Mouse (Mus musculus): ENCODE results near the gene Ddah1. TPM values are rescaled to one million over a fixed set of nuclear protein-coding genes. Genes with fewer than 3 reads are reported as not detected.

Gene Ddah1
- polyA plus RNA-seq, 1 experiment = 43.7 TPM

DNA sequence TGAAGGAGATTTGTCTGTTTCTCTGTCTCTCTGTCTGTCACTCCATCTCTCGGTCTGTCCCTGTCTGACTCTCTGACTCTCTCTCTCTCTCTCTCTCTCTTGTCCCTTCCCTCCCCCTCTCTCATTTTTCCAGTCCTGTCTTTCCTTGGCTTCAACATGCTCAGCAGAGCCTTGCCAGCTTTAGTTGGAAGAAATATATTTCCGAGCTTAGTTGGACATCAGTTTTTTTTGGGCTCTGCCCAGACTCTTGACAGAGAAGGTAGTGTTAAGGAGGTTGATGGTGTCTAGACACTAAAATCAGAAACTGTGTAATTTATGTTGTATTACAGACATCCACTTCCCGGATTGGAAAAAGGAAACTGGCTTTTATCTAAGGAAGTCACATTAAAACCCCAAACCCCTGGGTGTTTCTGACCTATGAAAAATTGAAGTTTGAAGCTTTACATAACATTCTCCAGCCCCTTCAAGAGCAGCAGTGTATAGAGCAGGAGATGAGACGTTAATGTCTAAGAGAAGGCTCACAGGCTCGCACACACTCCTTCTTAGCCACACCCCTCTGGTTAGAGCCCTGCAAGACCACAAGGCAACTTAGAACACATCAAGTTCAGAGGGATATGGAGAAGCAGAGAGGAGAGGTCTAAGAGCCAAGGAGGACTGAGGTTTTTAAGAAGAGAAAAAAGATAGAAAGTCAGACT, 21.0 kb downstream of the Ddah1 start:
- no peak for TF ChIP-seq EP300 (IDR thresholded peaks at IDR 0.05; ENCODE audit: insufficient read depth, low read depth, low read length)
- no peak for TF ChIP-seq POLR2A (IDR thresholded peaks at IDR 0.05; ENCODE audit: insufficient read depth, low read length)
- no peak overlapping the region for H3K27ac ChIP-seq (ENCODE audit: insufficient read depth, low read length)

DNA sequence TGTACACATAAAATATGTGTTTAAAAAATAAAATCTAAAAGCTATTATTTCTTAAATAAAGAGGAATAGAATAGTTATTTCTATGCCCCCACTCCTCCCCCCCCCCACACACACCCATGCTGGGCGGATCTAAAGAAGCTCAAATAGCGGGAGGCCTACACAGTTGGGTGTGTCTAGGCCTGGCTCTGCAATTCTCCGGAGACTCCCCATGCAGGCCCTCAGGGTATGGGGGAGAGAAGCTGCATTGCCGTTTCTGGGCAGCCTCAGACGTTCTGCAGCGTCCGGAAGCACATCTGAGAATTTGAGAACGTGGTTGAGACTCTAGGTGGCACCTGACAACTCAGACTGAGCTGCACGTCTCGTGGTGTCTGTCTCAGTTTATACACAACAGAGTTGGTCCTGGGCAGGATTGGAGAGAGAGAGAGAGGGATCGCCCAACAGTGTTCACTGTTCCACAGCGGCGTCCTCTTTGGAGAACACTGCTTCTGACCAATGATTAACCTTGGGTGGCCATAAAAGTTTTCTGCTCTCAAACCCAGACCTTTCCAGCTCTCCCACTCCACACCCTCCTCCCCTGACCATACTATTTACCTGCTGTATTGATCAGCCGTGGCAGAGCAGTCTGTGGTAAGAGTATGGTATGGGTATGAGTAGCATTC, 22.4 kb downstream of the Ddah1 start:
- Histone ChIP-seq H3K27me3 (ENCODE audit: control insufficient read depth, insufficient read depth, low read length, poor library complexity, severe bottlenecking) (no peaks in the 10 kb centered on the region), H3K27ac (ENCODE audit: insufficient read depth, low read length) (no peak overlapping the region), H3K9ac (ENCODE audit: low read depth, poor library complexity, severe bottlenecking) (no peak overlapping the region), H3K4me3 (ENCODE audit: low read depth, low read length) (peak overlapping the region; percentile 30; the same call in 1 of the 2 replicates), H3K4me1 (ENCODE audit: control insufficient read depth, insufficient read depth, low read length) (no peaks in the 10 kb centered on the region), H3K9me3 (replicated peaks; ENCODE audit: control insufficient read depth, insufficient read depth, low read length, poor library complexity, severe bottlenecking) (no peaks in the 10 kb centered on the region), H3K36me3 (ENCODE audit: control insufficient read depth, insufficient read depth, low read length, poor library complexity, severe bottlenecking) (no peaks in the 10 kb centered on the region)
- TF ChIP-seq CTCF (IDR thresholded peaks at IDR 0.05; ENCODE audit: low read depth, low read length) (no peak), EP300 (IDR thresholded peaks at IDR 0.05; ENCODE audit: insufficient read depth, low read depth, low read length) (peak; percentile 65; the same call in 1 of the 2 replicates)

More for the DNA sequence above, 21.0 kb downstream of the Ddah1 start:
- no peak overlapping the region for H3K4me3 ChIP-seq (ENCODE audit: low read depth, low read length)
- no peaks in the 10 kb centered on the region for H3K4me1 ChIP-seq (ENCODE audit: control insufficient read depth, insufficient read depth, low read length)
- H3K9me3 ChIP-seq (replicated peaks; ENCODE audit: control insufficient read depth, insufficient read depth, low read length, poor library complexity, severe bottlenecking) = no peaks in the 10 kb centered on the region
- H3K36me3 ChIP-seq (ENCODE audit: control insufficient read depth, insufficient read depth, low read length, poor library complexity, severe bottlenecking) = no peaks in the 10 kb centered on the region
- no peak overlapping the region for H3K9ac ChIP-seq (ENCODE audit: low read depth, poor library complexity, severe bottlenecking)
- no peaks in the 10 kb centered on the region for H3K27me3 ChIP-seq (ENCODE audit: control insufficient read depth, insufficient read depth, low read length, poor library complexity, severe bottlenecking)

DNA sequence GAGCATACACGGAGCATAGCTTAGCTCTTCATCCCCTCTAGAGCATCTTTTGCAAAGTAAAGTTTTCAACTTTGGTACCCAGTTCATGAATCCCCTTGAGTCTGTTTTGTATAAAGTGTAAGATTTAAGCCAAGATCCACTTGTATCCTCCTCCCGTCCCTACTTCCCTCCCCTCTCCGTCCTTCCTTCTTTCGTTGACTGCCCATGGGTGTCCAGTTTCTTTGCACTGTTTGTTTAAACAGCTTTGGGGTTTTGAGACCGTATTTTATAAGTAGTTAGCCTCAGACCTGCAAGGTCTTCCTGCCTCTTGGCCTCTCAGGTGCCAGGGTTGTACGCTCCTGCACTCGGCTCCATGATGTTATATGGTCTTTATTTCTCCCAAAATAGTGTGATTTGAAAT, 26.8 kb downstream of the Ddah1 start:
- H3K9me3 ChIP-seq (replicated peaks; ENCODE audit: control insufficient read depth, insufficient read depth, low read length, poor library complexity, severe bottlenecking) = no peaks in the 10 kb centered on the region
- H3K36me3 ChIP-seq (ENCODE audit: control insufficient read depth, insufficient read depth, low read length, poor library complexity, severe bottlenecking) = no peaks in the 10 kb centered on the region
- no peak for TF ChIP-seq EP300 (IDR thresholded peaks at IDR 0.05; ENCODE audit: insufficient read depth, low read depth, low read length)
- TF ChIP-seq POLR2A (IDR thresholded peaks at IDR 0.05; ENCODE audit: insufficient read depth, low read length) = no peak
- TF ChIP-seq CTCF (IDR thresholded peaks at IDR 0.05; ENCODE audit: low read depth, low read length) = no peak
- H3K4me1 ChIP-seq (ENCODE audit: control insufficient read depth, insufficient read depth, low read length) = no peaks in the 10 kb centered on the region
- no peak overlapping the region for H3K27ac ChIP-seq (ENCODE audit: insufficient read depth, low read length)
- H3K27me3 ChIP-seq (ENCODE audit: control insufficient read depth, insufficient read depth, low read length, poor library complexity, severe bottlenecking) = no peaks in the 10 kb centered on the region
- H3K9ac ChIP-seq (ENCODE audit: low read depth, poor library complexity, severe bottlenecking) = no peak overlapping the region
- H3K4me3 ChIP-seq (ENCODE audit: low read depth, low read length) = no peak overlapping the region

DNA sequence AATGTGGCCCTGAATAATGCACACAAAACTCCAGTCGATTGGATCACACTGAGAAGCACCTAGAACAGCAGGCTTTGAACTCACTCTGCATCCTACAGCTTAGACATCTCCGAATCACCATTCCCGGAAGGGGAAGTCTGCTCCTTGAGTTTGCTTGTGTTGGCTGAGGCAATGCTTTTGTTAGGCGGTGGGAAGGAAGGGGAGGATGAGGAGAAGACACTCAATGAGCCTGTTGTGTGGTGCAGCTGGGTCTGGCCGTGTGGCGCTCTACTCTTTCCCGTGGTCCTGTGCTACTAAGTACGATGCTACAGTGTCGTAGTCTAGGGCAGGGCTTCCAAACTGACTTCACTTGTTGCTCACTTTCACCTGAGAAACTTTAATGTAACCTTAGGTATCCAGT, 28.8 kb downstream of the Ddah1 start:
- H3K4me3 ChIP-seq (ENCODE audit: low read depth, low read length) = no peak overlapping the region
- no peaks in the 10 kb centered on the region for H3K27me3 ChIP-seq (ENCODE audit: control insufficient read depth, insufficient read depth, low read length, poor library complexity, severe bottlenecking)
- H3K27ac ChIP-seq (ENCODE audit: insufficient read depth, low read length) = no peak overlapping the region
- no peaks in the 10 kb centered on the region for H3K36me3 ChIP-seq (ENCODE audit: control insufficient read depth, insufficient read depth, low read length, poor library complexity, severe bottlenecking)
- H3K9ac ChIP-seq (ENCODE audit: low read depth, poor library complexity, severe bottlenecking) = no peak overlapping the region
- no peaks in the 10 kb centered on the region for H3K4me1 ChIP-seq (ENCODE audit: control insufficient read depth, insufficient read depth, low read length)
- H3K9me3 ChIP-seq (replicated peaks; ENCODE audit: control insufficient read depth, insufficient read depth, low read length, poor library complexity, severe bottlenecking) = no peaks in the 10 kb centered on the region
- TF ChIP-seq CTCF (IDR thresholded peaks at IDR 0.05; ENCODE audit: low read depth, low read length) (no peak), POLR2A (IDR thresholded peaks at IDR 0.05; ENCODE audit: insufficient read depth, low read length) (no peak), EP300 (IDR thresholded peaks at IDR 0.05; ENCODE audit: insufficient read depth, low read depth, low read length) (no peak)

DNA sequence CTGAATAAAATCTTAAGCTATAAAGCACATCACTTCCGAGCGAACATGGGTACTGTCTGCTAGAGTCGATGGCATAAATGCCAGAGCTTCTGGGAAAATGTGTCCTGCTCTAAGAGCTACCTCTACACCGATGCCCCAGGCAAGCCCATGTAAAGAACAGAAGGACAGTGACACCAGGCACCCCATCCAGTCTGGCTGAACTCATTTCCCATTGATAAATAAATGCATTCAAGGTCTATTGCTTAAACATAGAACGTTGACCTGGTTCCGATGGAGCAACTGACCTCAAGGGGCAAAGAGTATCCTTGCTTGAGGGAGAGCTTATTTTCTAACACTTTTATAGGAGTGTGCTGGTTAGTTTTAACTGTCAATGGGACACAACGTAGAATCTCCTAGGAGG, 30.6 kb downstream of the Ddah1 start:
- H3K27ac ChIP-seq (ENCODE audit: insufficient read depth, low read length) = no peak overlapping the region
- TF ChIP-seq EP300 (IDR thresholded peaks at IDR 0.05; ENCODE audit: insufficient read depth, low read depth, low read length) = no peak
- no peak for TF ChIP-seq CTCF (IDR thresholded peaks at IDR 0.05; ENCODE audit: low read depth, low read length)
- TF ChIP-seq POLR2A (IDR thresholded peaks at IDR 0.05; ENCODE audit: insufficient read depth, low read length) = no peak
- H3K4me3 ChIP-seq (ENCODE audit: low read depth, low read length) = no peak overlapping the region
- H3K36me3 ChIP-seq (ENCODE audit: control insufficient read depth, insufficient read depth, low read length, poor library complexity, severe bottlenecking) = no peaks in the 10 kb centered on the region
- no peak overlapping the region for H3K9ac ChIP-seq (ENCODE audit: low read depth, poor library complexity, severe bottlenecking)
- no peaks in the 10 kb centered on the region for H3K27me3 ChIP-seq (ENCODE audit: control insufficient read depth, insufficient read depth, low read length, poor library complexity, severe bottlenecking)
- H3K4me1 ChIP-seq (ENCODE audit: control insufficient read depth, insufficient read depth, low read length) = no peaks in the 10 kb centered on the region
- no peaks in the 10 kb centered on the region for H3K9me3 ChIP-seq (replicated peaks; ENCODE audit: control insufficient read depth, insufficient read depth, low read length, poor library complexity, severe bottlenecking)

DNA sequence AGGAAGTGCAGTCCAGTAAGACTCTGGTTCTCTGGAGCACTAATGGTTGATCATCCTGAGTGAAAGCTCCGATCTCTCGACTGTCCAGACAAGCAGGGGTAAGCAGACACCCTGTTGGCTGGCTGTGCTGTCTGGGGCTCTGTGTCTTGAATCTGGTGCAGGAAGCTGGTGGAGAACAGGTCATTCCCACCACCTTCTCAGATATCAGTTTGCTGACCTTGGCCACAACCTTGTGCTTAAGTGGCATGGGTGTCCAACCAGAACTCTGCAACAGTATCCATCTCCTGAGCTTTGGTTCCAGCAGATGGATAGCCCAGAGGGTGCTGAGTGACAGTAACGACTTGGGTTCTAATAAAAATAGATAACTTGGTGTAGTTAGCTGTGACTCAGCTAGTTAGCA, 31.8 kb downstream of the Ddah1 start:
- TF ChIP-seq POLR2A (IDR thresholded peaks at IDR 0.05; ENCODE audit: insufficient read depth, low read length) (no peak), EP300 (IDR thresholded peaks at IDR 0.05; ENCODE audit: insufficient read depth, low read depth, low read length) (no peak), CTCF (IDR thresholded peaks at IDR 0.05; ENCODE audit: low read depth, low read length) (no peak)
- no peak overlapping the region for H3K27ac ChIP-seq (ENCODE audit: insufficient read depth, low read length)
- H3K9me3 ChIP-seq (replicated peaks; ENCODE audit: control insufficient read depth, insufficient read depth, low read length, poor library complexity, severe bottlenecking) = peaks cover 2% of the 10 kb centered on the region; the same call in 1 of the 2 replicates

More for the DNA sequence above, 31.8 kb downstream of the Ddah1 start:
- Histone ChIP-seq H3K27me3 (ENCODE audit: control insufficient read depth, insufficient read depth, low read length, poor library complexity, severe bottlenecking) (no peaks in the 10 kb centered on the region), H3K36me3 (ENCODE audit: control insufficient read depth, insufficient read depth, low read length, poor library complexity, severe bottlenecking) (no peaks in the 10 kb centered on the region), H3K9ac (ENCODE audit: low read depth, poor library complexity, severe bottlenecking) (no peak overlapping the region), H3K4me3 (ENCODE audit: low read depth, low read length) (no peak overlapping the region), H3K4me1 (ENCODE audit: control insufficient read depth, insufficient read depth, low read length) (no peaks in the 10 kb centered on the region)

All from ES-Bruce4 (cell line).